Mouse (Mus musculus): ENCODE measurements around the gene Spaar. TPM values are rescaled to one million over a fixed set of nuclear protein-coding genes. Genes with fewer than 3 reads are reported as not detected.

Spaar gene
- polyA plus RNA-seq, 1 experiment = 0.02 TPM

DNA sequence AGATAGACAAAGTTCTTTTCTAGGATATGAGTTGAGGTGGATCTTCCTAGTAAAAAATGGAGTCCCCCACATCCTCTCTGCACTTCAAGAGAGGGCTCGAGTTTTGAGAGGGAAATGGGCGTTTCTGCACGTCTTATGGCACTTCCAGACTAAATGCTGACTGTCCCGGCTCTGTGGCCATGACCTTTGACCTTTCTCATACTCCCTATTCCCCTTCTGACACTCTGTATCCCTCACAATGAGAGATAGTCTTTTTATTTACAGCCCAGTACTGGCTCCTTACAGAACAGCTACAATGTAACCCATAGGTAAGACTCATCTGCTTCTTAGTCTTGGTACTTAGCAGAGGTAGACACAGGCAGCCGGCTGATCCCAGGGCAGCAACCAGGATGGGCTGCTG is 11.7 kb downstream of the Spaar start:
- no peaks in the 10 kb centered on the region for H3K27me3 ChIP-seq (ENCODE audit: control insufficient read depth, insufficient read depth, insufficient read length)
- no peak overlapping the region for H3K4me3 ChIP-seq

GRCm38 (mm10) chr4:43742637-43743036 is 12.8 kb downstream of the Spaar start:
- Histone ChIP-seq H3K79me2 (ENCODE audit: control insufficient read depth, insufficient read depth) (no peaks in the 10 kb centered on the region), H3K27me3 (ENCODE audit: control insufficient read depth, insufficient read depth, insufficient read length) (no peaks in the 10 kb centered on the region), H3K36me3 (ENCODE audit: control insufficient read depth, insufficient read depth) (no peaks in the 10 kb centered on the region), H3ac (ENCODE audit: control insufficient read depth, insufficient read length) (no peak overlapping the region), H3K4me3 (no peak overlapping the region), H3K4me2 (ENCODE audit: low read depth) (no peak overlapping the region)
- TF ChIP-seq REST (IDR thresholded peaks at IDR 0.05; ENCODE audit: insufficient read depth, insufficient read length) = no peak

More for the DNA sequence above, 11.7 kb downstream of the Spaar start:
- Histone ChIP-seq H3K36me3 (ENCODE audit: control insufficient read depth, insufficient read depth) (no peaks in the 10 kb centered on the region), H3K4me2 (ENCODE audit: low read depth) (no peak overlapping the region), H3K79me2 (ENCODE audit: control insufficient read depth, insufficient read depth) (no peaks in the 10 kb centered on the region), H3ac (ENCODE audit: control insufficient read depth, insufficient read length) (no peak overlapping the region)
- no peak for TF ChIP-seq MAX (IDR thresholded peaks at IDR 0.05; ENCODE audit: low read depth)
- no peak for TF ChIP-seq TCF12 (IDR thresholded peaks at IDR 0.05; ENCODE audit: insufficient read depth, poor library complexity, severe bottlenecking)
- no peak for TF ChIP-seq MYOD1 (IDR thresholded peaks at IDR 0.05; ENCODE audit: control insufficient read depth in 1 of 3, insufficient read length in 2 of 3, low read depth in 2 of 3)
- no peak for TF ChIP-seq TCF3 (IDR thresholded peaks at IDR 0.05; ENCODE audit: insufficient read length, low read depth)
- no peak for TF ChIP-seq CEBPB (IDR thresholded peaks at IDR 0.05; ENCODE audit: insufficient read depth, poor library complexity, severe bottlenecking)
- no peak for TF ChIP-seq REST (IDR thresholded peaks at IDR 0.05; ENCODE audit: insufficient read depth, insufficient read length)
- TF ChIP-seq E2F4 (IDR thresholded peaks at IDR 0.05; ENCODE audit: insufficient read depth) = no peak
- no peak for TF ChIP-seq SRF (IDR thresholded peaks at IDR 0.05; ENCODE audit: control insufficient read depth, insufficient read length, low read depth)
- no peak for TF ChIP-seq USF1 (IDR thresholded peaks at IDR 0.05; ENCODE audit: low read depth)
- no peak for TF ChIP-seq POLR2A (IDR thresholded peaks at IDR 0.05; ENCODE audit: insufficient read length, low read depth)
- no peak for TF ChIP-seq POLR2AphosphoS2 (IDR thresholded peaks at IDR 0.05; ENCODE audit: insufficient read length, low read depth)
- no peak for TF ChIP-seq MYOG (IDR thresholded peaks at IDR 0.05; ENCODE audit: control insufficient read depth in 1 of 3, insufficient read depth in 1 of 3, insufficient read length in 2 of 3, low read depth in 2 of 3)

- no peak overlapping the region for H3ac ChIP-seq (ENCODE audit: control insufficient read depth, insufficient read length)
- no peak for TF ChIP-seq CEBPB (IDR thresholded peaks at IDR 0.05; ENCODE audit: insufficient read depth, poor library complexity, severe bottlenecking)
- no peak for TF ChIP-seq POLR2A (IDR thresholded peaks at IDR 0.05; ENCODE audit: insufficient read length, low read depth)
- TF ChIP-seq USF1 (IDR thresholded peaks at IDR 0.05; ENCODE audit: low read depth) = no peak
- TF ChIP-seq MYOD1 (IDR thresholded peaks at IDR 0.05; ENCODE audit: control insufficient read depth in 1 of 3, insufficient read length in 2 of 3, low read depth in 2 of 3) = no peak
- no peak for TF ChIP-seq MYOG (IDR thresholded peaks at IDR 0.05; ENCODE audit: control insufficient read depth in 1 of 3, insufficient read depth in 1 of 3, insufficient read length in 2 of 3, low read depth in 2 of 3)
- TF ChIP-seq SRF (IDR thresholded peaks at IDR 0.05; ENCODE audit: control insufficient read depth, insufficient read length, low read depth) = no peak
- no peak for TF ChIP-seq TCF3 (IDR thresholded peaks at IDR 0.05; ENCODE audit: insufficient read length, low read depth)
- TF ChIP-seq TCF12 (IDR thresholded peaks at IDR 0.05; ENCODE audit: insufficient read depth, poor library complexity, severe bottlenecking) = no peak
- no peak for TF ChIP-seq POLR2AphosphoS2 (IDR thresholded peaks at IDR 0.05; ENCODE audit: insufficient read length, low read depth)
- no peak for TF ChIP-seq E2F4 (IDR thresholded peaks at IDR 0.05; ENCODE audit: insufficient read depth)
- no peak for TF ChIP-seq MAX (IDR thresholded peaks at IDR 0.05; ENCODE audit: low read depth)
- TF ChIP-seq REST (IDR thresholded peaks at IDR 0.05; ENCODE audit: insufficient read depth, insufficient read length) = no peak
- H3K79me2 ChIP-seq (ENCODE audit: control insufficient read depth, insufficient read depth) = no peaks in the 10 kb centered on the region
- H3K27me3 ChIP-seq (ENCODE audit: control insufficient read depth, insufficient read depth, insufficient read length) = no peaks in the 10 kb centered on the region
- no peaks in the 10 kb centered on the region for H3K36me3 ChIP-seq (ENCODE audit: control insufficient read depth, insufficient read depth)
- H3K4me3 ChIP-seq = no peak overlapping the region
- no peak overlapping the region for H3K4me2 ChIP-seq (ENCODE audit: low read depth)
These were observed 13.3 kb downstream of the Spaar start for GRCm38 (mm10) chr4:43743099-43743498.

GRCm38 (mm10) chr4:43745187-43745586 is 15.4 kb downstream of the Spaar start:
- no peak overlapping the region for H3ac ChIP-seq (ENCODE audit: control insufficient read depth, insufficient read length)
- H3K27me3 ChIP-seq (ENCODE audit: control insufficient read depth, insufficient read depth, insufficient read length) = no peaks in the 10 kb centered on the region
- no peaks in the 10 kb centered on the region for H3K79me2 ChIP-seq (ENCODE audit: control insufficient read depth, insufficient read depth)
- TF ChIP-seq CEBPB (IDR thresholded peaks at IDR 0.05; ENCODE audit: insufficient read depth, poor library complexity, severe bottlenecking) (no peak), E2F4 (IDR thresholded peaks at IDR 0.05; ENCODE audit: insufficient read depth) (no peak), POLR2A (IDR thresholded peaks at IDR 0.05; ENCODE audit: insufficient read length, low read depth) (no peak), SRF (IDR thresholded peaks at IDR 0.05; ENCODE audit: control insufficient read depth, insufficient read length, low read depth) (no peak), TCF12 (IDR thresholded peaks at IDR 0.05; ENCODE audit: insufficient read depth, poor library complexity, severe bottlenecking) (no peak), REST (IDR thresholded peaks at IDR 0.05; ENCODE audit: insufficient read depth, insufficient read length) (no peak), TCF3 (IDR thresholded peaks at IDR 0.05; ENCODE audit: insufficient read length, low read depth) (no peak)
- no peaks in the 10 kb centered on the region for H3K36me3 ChIP-seq (ENCODE audit: control insufficient read depth, insufficient read depth)
- H3K4me2 ChIP-seq (ENCODE audit: low read depth) = no peak overlapping the region
- no peak overlapping the region for H3K4me3 ChIP-seq

GRCm38 (mm10) chr4:43757213-43757612 is 27.4 kb downstream of the Spaar start:
- Histone ChIP-seq H3K79me2 (ENCODE audit: control insufficient read depth, insufficient read depth) (no peaks in the 10 kb centered on the region), H3ac (ENCODE audit: control insufficient read depth, insufficient read length) (no peak overlapping the region), H3K4me3 (no peak overlapping the region), H3K27me3 (ENCODE audit: control insufficient read depth, insufficient read depth, insufficient read length) (no peaks in the 10 kb centered on the region), H3K36me3 (ENCODE audit: control insufficient read depth, insufficient read depth) (no peaks in the 10 kb centered on the region), H3K4me2 (ENCODE audit: low read depth) (no peak overlapping the region)
- TF ChIP-seq POLR2A (IDR thresholded peaks at IDR 0.05; ENCODE audit: insufficient read length, low read depth) (no peak), MYOG (IDR thresholded peaks at IDR 0.05; ENCODE audit: control insufficient read depth in 1 of 3, insufficient read depth in 1 of 3, insufficient read length in 2 of 3, low read depth in 2 of 3) (no peak), SRF (IDR thresholded peaks at IDR 0.05; ENCODE audit: control insufficient read depth, insufficient read length, low read depth) (no peak), POLR2AphosphoS2 (IDR thresholded peaks at IDR 0.05; ENCODE audit: insufficient read length, low read depth) (no peak), CEBPB (IDR thresholded peaks at IDR 0.05; ENCODE audit: insufficient read depth, poor library complexity, severe bottlenecking) (no peak), USF1 (IDR thresholded peaks at IDR 0.05; ENCODE audit: low read depth) (no peak), REST (IDR thresholded peaks at IDR 0.05; ENCODE audit: insufficient read depth, insufficient read length) (no peak), TCF3 (IDR thresholded peaks at IDR 0.05; ENCODE audit: insufficient read length, low read depth) (no peak), E2F4 (IDR thresholded peaks at IDR 0.05; ENCODE audit: insufficient read depth) (no peak), MAX (IDR thresholded peaks at IDR 0.05; ENCODE audit: low read depth) (no peak), MYOD1 (IDR thresholded peaks at IDR 0.05; ENCODE audit: control insufficient read depth in 1 of 3, insufficient read length in 2 of 3, low read depth in 2 of 3) (no peak), TCF12 (IDR thresholded peaks at IDR 0.05; ENCODE audit: insufficient read depth, poor library complexity, severe bottlenecking) (no peak)

Measured in myocyte (in vitro differentiated cells).